Mouse (Mus musculus): ENCODE measurements around the gene Fbf1. TPM values are rescaled to one million over a fixed set of nuclear protein-coding genes. Genes with fewer than 3 reads are reported as not detected.
"Not testable (repeated sequence)": the region's sequence is repeated elsewhere in the genome, so short reads cannot be mapped to it uniquely, and the experiment has no call there.

The Fbf1 gene
- polyA plus RNA-seq, 1 experiment, result 36.0 TPM

DNA sequence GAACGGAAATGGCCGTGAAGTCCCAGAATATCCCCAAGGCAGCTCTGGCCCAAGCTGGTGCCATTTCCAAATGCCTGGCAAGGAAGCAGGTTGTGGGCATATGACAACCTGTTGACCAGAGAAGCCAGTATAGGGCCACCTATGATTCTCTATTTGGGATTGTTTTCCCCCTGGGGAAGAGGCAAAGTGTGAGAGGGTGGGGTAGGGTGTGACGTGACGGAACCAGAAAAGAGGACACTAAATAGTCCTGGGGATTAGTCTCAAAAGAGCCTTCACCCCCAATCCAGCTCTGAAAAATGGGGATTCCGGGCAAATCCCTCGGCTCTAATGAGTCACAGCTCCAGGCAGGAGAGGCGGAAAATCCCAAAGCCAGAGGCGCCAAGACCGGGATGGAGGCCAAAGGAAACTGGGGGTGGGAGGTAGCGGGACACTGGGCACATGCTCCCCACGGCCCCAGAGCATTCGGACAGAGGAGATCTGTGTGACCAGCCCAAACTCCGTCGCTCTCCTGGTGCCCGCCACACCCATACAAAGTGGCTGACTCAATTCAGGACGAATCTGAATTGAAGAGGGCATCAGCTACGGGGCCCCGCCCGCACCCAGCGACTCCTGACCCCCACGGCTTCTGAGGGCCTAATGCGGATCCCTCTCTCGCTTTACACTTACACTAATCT is 59.4 kb downstream of the Fbf1 start:
- DNase-seq (ENCODE audit: low read depth), result no peak

DNA sequence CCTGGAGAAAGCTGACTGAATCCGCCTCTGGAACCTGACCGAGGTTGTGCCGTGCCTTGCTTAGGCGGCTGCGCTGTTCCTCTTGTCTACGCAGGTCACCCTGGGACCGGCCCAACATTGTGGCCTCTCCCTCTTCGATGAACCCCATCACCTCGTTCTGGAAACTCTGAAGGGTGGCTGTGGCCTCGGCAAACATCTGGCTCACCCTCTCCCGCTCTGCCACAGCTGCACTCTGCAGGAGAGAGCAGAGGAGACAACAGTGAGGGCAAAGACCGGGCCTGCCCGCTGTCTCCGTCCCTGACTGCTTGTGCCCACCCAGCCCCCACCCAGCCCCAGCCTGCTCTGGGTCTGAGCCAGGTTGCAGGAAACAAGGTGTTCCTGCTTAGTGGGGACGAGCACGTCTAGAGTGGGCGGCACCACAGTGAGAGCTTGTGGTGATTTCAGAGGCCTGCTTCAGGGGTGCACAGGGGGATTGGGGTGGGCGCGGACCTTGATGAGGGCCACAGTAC is 60.1 kb downstream of the Fbf1 start:
- no peak for DNase-seq (ENCODE audit: low read depth)

DNA sequence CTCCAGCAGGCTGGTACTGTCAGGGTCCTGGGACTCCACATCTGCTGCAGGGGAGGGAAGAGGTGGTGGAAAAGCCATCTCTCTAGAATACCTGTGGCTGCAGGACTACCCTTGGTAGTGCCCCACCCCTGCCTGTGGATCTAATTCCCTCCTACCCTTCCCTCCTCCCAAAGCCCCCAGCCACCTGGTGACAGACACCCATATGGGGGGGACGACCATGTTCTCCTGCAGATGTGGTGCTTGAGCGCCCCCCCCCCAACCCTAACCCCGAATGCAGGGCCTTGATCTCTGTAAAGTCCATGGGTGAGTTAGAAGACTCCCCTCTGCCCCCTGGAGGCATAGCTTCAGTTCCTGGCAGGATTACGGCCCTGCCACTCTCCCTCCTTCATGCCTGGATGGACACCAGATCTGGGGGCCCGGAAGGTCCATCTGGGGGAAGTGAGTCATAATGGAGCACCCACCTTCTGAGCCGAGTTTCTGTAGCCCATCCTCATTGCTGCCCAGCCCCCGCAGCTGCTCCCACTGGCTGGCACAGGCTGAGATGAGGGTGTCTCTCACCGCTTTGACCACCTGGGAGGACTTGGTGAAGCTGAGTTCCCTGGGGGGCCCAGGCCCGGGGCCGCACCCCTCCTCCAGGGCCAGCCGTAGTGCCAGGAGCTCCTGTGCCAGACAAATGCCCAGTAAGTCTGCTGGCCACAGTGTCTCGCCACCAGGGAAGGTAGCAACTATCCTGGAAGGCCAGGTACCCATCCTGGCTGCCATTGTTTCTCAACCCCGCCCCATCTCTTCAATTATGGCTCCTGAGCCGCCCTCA is 60.8 kb downstream of the Fbf1 start:
- DNase-seq (ENCODE audit: low read depth), result no peak

DNA sequence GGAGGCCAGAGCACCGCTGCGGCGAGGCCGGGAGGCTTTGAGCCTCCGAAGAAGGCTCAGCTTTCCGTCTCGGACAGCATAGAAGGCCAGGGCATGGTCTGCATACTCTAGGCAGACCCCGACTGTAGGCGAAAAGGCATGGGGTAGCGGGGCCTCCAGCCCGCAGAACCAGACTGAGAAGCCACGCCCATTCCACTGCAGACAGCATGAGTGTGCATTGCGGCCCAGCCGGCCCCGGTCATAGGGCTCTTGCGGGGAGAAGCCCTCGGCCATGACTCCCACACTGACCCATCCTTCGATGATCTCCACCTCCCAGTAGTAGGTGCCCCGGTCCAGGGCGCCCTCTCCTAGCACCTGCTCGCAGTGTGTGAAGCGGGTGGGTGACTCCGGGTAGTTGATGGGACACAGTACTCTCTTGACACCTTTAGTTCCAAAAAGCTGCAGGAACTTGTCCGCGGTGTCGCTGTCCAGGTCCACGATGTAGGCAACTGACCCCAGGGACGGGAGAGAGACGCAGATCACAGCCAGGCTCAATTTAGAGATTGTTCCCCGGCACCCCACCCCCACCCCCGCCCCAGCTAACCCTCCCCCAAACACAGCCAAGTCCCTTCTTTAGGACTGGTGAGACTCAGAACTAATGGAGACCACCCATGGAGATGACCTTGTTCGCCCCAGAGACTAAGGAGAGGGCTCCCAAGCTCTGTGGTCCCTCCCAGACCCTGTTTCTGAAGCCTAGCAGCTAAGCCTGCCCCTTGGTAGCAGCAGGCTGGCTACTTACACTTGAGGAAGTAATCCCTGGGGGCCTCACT is 61.6 kb downstream of the Fbf1 start:
- DNase-seq (ENCODE audit: low read depth), result no peak

DNA sequence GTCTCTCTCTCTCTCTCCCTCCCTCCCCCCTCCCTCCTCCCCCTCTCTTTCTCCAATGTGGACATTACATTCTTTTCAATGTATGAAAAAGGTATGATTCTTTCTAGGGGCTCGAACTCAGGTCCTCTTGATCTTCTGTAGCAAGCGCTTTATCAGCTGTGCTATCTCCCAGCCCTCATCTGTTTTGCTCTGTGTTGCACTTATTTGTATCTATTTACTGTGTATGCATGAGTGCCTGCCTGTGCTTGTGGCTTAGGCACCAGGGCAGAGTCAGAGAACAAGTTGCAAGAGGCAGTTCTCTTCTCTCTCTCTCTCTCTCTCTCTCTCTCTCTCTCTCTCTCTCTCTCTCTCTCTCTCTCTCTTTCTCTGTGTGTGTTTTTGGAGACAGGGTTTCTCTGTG is 62.9 kb downstream of the Fbf1 start:
- no peak for DNase-seq (ENCODE audit: low read depth)

DNA sequence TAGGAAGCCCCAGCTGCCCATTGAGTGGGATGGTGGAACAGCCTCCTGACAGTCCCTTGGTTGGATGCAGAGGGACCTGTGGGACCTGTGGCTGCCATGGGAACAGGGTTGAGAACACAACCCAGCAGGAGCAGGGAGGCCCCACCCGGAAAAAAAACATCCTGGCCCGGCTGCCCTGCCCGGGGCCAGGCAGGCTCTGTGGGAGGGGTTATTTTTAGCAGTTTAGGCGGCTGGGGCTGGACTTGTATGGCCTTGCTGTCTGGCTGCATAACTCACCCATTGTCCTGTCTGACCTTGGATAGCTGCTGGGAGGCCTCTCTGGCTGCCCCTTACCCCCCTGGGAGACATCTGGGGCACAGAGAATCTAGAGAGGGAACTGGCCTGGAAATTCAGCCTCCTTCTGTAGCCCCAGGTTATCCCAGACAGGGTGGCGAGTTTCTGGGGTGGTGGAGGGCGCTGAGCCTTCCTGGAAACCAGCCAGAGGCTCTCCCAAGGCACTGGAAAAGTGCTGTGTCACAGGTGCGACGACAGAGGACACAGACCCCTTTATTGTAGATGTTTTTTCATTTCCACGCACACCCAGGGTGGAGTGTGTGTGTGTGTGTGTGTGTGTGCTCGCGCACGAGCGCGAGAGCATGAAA is 63.8 kb downstream of the Fbf1 start:
- DNase-seq (ENCODE audit: low read depth), result no peak

DNA sequence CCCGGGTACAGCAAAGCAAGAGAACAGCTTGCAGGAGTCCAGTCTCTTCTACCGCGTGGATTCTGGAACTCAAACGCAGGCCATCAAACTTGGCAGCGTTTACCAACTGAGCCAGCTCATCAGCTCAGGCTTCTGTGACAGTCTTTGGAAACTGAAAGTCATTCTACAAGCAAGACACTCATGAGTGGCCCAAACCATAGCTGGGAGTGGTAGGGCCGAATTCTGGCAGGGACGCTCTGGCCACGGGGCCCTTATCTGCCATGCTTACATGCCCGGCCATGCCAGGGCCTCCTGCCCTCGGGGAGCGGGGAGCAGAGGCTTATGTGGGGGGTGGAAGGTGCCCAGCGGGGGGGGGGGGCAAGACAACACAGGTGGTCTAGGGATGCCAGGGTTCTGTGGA is 64.4 kb downstream of the Fbf1 start:
- DNase-seq (ENCODE audit: low read depth), result no peak

DNA sequence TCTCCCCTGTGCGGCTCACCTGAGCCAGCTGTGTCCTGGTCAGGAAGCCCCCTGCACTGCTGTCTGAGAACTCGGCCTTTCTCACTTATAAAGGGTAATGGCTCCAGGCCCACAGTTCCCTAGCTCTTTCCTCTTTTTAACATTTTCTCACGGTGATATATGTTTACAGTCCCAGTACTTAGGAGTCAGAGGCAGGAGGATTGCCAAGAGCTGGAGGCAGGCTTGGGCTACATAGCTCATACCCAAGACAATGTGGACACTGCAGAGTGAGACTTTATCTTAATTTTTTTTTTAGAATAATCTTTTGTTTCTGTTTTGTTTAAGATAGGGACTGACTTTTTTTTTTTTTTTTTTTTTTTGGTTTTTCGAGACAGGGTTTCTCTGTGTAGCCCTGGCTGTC is 65.5 kb downstream of the Fbf1 start:
- no peak for DNase-seq (ENCODE audit: low read depth)

DNA sequence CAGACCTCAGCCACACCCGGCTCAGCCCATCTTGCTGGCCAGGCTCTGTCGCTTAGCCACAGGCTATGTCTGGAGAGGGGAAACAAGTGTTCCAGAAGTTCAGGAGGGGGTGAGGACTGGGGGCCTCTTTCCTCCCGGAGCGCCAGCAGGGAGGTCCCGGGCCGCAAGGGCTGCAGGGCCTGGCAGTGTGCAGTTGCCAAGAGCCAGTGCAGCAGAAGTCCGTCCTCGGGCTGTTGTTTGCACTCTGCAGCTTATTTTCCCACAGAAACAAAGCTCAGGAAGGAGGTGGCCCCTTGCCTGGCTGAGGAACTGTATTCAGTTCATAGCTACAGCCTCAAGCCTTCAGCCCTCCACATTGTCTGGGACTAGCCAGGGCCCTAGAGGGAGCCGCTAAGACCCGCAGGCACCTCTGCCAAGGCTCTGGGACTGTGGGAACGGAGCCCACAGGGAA is 66.0 kb downstream of the Fbf1 start:
- DNase-seq (ENCODE audit: low read depth), result no peak

DNA sequence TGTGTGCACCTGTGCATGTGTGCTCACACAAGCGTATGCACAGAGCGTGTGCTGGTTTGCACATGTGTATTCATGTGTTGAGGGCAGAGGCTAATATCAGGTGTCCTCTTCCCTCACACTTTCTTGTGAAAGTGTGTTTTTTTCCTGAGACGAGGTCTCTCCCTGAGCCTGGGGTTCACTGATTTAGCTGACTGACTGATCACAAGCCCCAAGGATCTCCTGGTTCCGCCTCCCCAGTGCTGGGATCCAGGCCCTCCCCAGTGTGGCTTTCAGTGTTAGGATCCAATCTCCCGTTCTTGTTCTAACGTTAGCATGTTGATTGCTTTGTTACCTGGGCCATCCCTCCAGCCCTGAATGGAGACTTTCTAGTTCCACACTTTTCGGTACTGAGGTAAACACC is 67.1 kb downstream of the Fbf1 start:
- no peak for DNase-seq (ENCODE audit: low read depth)

DNA sequence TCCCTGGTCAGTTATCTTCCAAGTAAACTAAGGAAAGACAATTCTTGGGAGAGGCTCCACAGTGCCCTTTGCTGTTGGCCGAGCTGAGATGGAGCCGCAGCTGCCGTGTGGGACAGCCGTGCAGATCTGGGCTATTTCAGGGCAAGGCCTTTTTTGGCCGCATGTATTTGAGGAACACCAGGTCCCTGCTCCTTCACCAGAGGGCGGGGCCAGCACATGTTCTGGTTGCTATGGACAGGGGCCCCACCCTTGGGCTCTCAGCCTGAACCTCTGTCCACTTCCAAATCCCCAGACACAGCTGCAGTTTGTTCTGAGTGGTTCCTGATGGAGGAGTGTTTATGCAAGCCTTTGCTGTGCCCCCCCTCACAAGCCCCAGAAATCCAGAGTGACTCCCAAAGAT is 67.6 kb downstream of the Fbf1 start:
- DNase-seq (ENCODE audit: low read depth), result no peak

DNA sequence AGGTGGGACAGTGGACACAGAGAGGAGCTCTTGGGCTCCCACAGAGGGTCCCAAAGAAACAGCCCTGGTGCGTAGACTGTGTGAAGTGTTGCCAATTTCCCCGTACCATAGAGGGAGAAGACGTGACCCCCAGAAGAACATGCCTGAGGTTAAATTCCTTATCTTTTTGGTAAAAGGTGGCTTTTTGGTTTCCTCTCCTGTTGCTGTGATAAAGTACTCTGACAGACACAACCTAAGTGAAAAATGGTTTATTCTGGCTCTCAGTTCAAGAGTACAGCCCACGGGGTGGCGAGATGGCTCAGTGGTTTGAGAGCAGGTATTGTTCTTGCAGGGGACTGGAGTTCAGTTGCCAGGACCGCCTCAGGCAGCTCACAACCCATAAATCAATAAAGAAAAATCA is 68.5 kb downstream of the Fbf1 start:
- DNase-seq (ENCODE audit: low read depth), result no peak

DNA sequence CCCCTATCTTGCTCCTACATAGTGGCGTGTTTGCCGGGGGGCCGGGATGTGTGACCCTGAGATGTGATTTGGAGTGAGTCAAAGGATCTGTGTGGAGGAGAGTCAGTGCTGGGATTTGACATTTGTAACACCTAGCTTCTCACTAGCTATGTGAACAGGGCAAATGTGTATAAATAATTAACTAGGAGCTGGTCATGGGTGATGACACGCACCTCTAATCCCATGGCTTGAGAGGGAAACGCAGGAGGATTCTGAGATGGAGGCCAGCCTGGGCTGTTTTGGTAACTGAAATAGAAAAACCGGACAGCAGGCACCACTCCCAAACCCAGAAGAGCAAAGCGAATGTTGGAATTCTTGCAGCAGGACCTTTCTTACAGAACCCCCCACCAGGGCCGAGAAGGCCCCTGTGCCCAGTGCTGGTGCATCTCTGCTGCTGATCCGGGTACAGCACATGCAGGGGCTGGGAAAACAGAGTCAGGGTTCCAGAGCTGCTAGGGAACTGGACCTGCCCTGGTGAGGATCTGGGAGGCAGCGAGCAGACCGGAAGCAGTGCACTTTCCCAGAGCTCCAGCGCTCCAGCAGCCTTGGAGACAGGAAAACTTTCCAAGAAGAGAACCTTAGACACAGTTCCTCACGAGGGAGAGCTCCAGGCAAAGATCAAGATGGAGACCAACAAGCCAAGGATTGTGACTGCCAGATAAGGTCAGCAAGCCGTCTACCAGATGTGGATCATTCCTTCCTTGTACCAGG is 69.1 kb downstream of the Fbf1 start:
- no peak for DNase-seq (ENCODE audit: low read depth)

DNA sequence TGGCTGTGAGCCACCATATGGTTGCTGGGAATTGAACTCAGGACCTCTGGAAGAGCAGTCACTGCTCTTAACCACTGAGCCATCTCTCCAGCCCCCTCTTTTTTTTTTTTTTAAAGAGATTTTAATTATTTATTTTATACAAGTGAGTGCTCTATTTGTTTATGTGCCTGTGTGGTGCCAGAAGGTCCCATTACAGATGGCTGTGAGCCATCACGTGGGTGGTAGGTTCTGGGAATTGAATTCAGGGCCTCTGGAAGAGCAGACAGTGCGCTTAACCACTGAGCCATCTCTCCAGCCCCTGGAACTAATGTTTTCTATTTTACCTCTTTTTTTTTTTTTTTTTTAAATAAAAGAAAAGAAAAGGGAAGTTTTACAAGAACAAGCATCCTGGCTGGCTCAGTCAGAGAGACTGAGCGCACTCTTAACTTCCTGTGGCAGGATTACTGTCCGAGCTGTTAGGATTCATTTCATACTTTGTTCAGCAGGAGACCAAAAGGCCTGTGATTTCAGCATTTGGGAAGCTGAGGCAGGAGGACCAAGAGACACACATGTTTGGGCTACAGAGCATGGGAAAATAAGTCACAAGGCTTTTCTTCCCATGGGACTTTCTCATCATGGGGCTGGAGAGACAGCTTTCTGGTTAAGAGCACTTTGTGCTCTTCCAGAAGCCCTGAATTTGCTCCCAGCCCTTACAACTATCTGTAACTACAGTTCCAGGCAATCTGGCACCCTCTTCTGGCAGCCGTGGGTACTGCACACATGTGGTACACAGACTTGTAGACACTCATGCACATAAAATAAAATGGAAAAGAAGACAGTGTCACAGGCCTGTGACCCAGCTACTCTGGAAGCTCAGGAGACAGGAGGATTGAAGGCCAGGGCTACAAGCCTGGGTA is 71.5 kb downstream of the Fbf1 start:
- DNase-seq (ENCODE audit: low read depth), result no peak

DNA sequence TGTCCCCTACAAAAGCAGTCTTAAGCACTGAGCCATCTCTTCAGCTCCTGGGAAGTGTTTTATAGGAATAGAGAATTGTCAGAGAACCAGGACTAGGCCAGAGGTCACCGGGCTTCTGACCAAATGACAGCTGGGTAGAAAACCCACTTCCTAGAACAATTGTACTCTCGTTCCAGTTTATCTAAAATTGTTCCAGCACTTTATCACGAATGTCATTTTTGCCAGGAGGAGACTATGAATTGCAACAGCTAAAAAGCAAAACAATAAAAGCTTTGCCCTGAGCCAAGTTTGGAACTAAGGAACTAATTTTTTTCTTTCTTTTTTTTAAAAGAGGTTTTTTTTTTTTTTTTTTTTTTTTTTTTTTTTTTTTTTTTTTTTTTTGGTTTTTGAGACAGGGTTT is 72.4 kb downstream of the Fbf1 start:
- DNase-seq (ENCODE audit: low read depth), result no peak

DNA sequence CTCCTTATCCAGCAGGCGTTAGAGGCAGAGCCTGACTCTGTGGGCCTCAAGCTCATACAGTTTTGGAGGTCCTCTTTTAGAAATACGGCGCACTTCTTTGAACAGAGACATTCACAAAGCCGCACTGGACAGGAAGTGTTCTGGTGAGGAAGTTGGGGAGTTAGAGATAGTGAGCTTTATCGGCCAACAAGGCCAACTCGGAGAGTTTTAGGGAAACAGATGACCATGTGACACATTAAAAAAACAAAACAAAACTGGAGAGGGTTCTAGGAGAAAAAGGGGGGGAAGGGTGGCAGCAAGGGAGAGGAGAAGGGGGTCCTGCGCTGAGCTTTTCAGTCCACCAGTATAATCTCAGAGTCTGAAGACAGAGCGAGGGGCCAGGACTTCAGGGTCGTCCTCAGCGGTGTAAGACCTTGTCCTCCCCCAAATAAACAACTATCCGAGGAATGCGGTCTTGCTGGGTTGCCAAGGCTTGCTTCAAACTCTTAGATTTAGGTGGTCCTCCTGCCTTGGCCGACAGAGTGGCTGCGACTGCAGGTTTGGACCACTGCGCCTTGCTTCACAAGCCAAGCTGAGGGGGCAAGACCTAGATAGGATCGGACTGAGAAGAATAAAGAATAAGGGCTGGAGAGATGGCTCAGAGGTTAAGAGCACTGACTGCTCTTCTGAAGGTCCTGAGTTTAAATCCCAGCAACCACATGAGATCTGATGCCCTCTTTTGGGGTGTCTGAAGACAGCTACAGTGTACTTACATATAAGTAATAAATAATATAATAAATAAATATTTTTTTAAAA is 74.0 kb downstream of the Fbf1 start:
- DNase-seq (ENCODE audit: low read depth), result no peak

DNA sequence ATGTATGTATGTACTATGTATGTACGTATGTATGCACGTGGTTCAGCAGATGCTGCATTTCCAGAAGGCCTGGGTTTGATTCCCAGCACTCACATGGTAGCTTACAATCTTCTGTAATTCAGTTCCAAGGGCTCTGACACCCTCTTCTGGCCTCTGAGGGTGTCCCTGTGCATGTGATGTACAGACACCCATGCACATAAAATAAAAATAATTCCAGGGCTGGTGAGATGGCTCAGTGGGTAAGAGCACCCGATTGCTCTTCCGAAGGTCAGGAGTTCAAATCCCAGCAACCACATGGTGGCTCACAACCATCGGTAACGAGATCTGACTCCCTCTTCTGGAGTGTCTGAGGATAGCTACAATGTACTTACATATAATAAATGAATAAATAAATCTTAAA is 75.0 kb downstream of the Fbf1 start:
- DNase-seq (ENCODE audit: low read depth), result not testable (repeated sequence)
